Mouse (Mus musculus) ES-Bruce4 (cell line): Measurements from ENCODE around the gene Acvr1b.

ENCODE experiments used
- CTCF ChIP-seq: IDR thresholded peaks from one replicate; pipeline ENCODE4 v1.8.1; 2011; ENCODE audit warnings: low read depth, low read length
- EP300 ChIP-seq: IDR thresholded peaks from 2 replicates; pipeline ENCODE4 v1.6.1; 2011; ENCODE audit warnings: low read depth, low read length; ENCODE audit not compliant: insufficient read depth
- POLR2A ChIP-seq: IDR thresholded peaks from one replicate; pipeline ENCODE4 v1.8.1; 2011; ENCODE audit warnings: low read length; ENCODE audit not compliant: insufficient read depth

DNA sequence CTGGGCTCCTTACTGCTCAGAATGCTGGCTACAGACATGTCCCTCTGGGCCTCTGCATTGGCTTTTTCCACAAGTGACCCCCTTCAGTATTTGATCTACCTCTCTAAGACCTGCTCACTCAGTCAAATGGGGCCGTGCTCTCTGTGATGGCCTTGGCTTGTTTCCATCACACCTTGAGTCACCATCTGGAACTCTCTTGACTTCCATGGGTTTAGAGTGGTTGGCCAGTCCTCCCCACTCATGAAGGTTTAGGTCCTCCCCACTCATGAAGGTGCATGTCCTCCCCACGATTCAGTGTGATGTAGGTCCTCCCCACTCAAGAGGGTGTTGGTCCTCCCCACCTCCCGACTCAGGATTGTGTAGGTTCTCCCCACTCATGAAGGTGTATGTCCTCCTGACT lies 59.3 kb downstream of the Acvr1b start:
- no peak for TF ChIP-seq POLR2A
- no peak for TF ChIP-seq CTCF
- TF ChIP-seq EP300 = no peak
